Mouse (Mus musculus): ENCODE measurements around the gene Xkr8.
"Not testable (repeated sequence)": the region's sequence is repeated elsewhere in the genome, so short reads cannot be mapped to it uniquely, and the experiment has no call there.

Xkr8 gene

GRCm38 (mm10) chr4:132732148-132732684, at the start of gene Xkr8:
Xkr8 (minus strand) TSS chr4:132732546.
- peak; percentile 88 to 89 for DNase-seq (ENCODE audit: low spot score in 2 of 2)

GRCm38 (mm10) chr4:132780288-132780687, 47.9 kb upstream of the Xkr8 start:
- DNase-seq (ENCODE audit: low spot score in 2 of 2), result peak in 1 of 2 experiments; percentile 59

GRCm38 (mm10) chr4:132778562-132779201, 46.3 kb upstream of the Xkr8 start:
- no peak for DNase-seq (ENCODE audit: low spot score in 2 of 2)

GRCm38 (mm10) chr4:132776764-132777163, 44.4 kb upstream of the Xkr8 start:
- peak in 1 of 2 experiments; percentile 65 for DNase-seq (ENCODE audit: low spot score in 2 of 2)

GRCm38 (mm10) chr4:132774905-132775304, 42.6 kb upstream of the Xkr8 start:
- no peak for DNase-seq (ENCODE audit: low spot score in 2 of 2)

GRCm38 (mm10) chr4:132771776-132772175, 39.4 kb upstream of the Xkr8 start:
- DNase-seq (ENCODE audit: low spot score in 2 of 2), result no peak

GRCm38 (mm10) chr4:132767914-132768876, 35.8 kb upstream of the Xkr8 start, which contains the start of gene Rpa2:
Rpa2 (plus strand) TSS chr4:132768332.
- DNase-seq (ENCODE audit: low spot score in 2 of 2), result peak; percentile 99

GRCm38 (mm10) chr4:132763125-132763524, 30.8 kb upstream of the Xkr8 start:
- DNase-seq (ENCODE audit: low spot score in 2 of 2), result not testable (repeated sequence)

- no peak for DNase-seq (ENCODE audit: low spot score in 2 of 2)
Observed at GRCm38 (mm10) chr4:132762602-132763001, 30.3 kb upstream of the Xkr8 start.

GRCm38 (mm10) chr4:132760296-132760695, 27.9 kb upstream of the Xkr8 start:
- DNase-seq (ENCODE audit: low spot score in 2 of 2), result peak in 1 of 2 experiments; percentile 47

GRCm38 (mm10) chr4:132757633-132758351, 25.4 kb upstream of the Xkr8 start:
- no peak for DNase-seq (ENCODE audit: low spot score in 2 of 2)

- DNase-seq (ENCODE audit: low spot score in 2 of 2), result peak; percentile 79 to 83
Observed at GRCm38 (mm10) chr4:132756974-132757373, 24.6 kb upstream of the Xkr8 start, which contains the start of gene Smpdl3b. Smpdl3b (minus strand) TSS chr4:132757252.

GRCm38 (mm10) chr4:132752992-132753391, 20.6 kb upstream of the Xkr8 start:
- DNase-seq (ENCODE audit: low spot score in 2 of 2), result no peak

- no peak for DNase-seq (ENCODE audit: low spot score in 2 of 2)
Observed at GRCm38 (mm10) chr4:132749258-132749982, 17.1 kb upstream of the Xkr8 start.

- DNase-seq (ENCODE audit: low spot score in 2 of 2), result no peak
Observed at GRCm38 (mm10) chr4:132748778-132749177, 16.4 kb upstream of the Xkr8 start.

GRCm38 (mm10) chr4:132747664-132748259, 15.4 kb upstream of the Xkr8 start:
- DNase-seq (ENCODE audit: low spot score in 2 of 2), result peak; percentile 76 to 90

GRCm38 (mm10) chr4:132746911-132747517, 14.7 kb upstream of the Xkr8 start:
- DNase-seq (ENCODE audit: low spot score in 2 of 2), result no peak

- peak in 1 of 2 experiments; percentile 23 for DNase-seq (ENCODE audit: low spot score in 2 of 2)
Observed at GRCm38 (mm10) chr4:132743992-132744911, 11.9 kb upstream of the Xkr8 start.

- no peak for DNase-seq (ENCODE audit: low spot score in 2 of 2)
Observed at GRCm38 (mm10) chr4:132741491-132741890, 9.1 kb upstream of the Xkr8 start.

Data from heart, adult 9 months (tissue).